Mouse (Mus musculus): ENCODE data around the gene Hddc3. TPM values are rescaled to one million over a fixed set of nuclear protein-coding genes. Genes with fewer than 3 reads are reported as not detected.

Hddc3 gene
- total and polyA plus RNA-seq, 3 experiments, result 47.1 to 58.1 TPM; not detected in 1

- Histone ChIP-seq H3K36me3 (ENCODE audit: control insufficient read depth in 1 of 2, insufficient read depth in 2 of 2, low read length in 2 of 2) (peaks cover 7 to 14% of the 10 kb centered on the region in 2 experiments), H3K27me3 (ENCODE audit: control insufficient read depth in 1 of 2, insufficient read depth in 2 of 2, low read length in 2 of 2) (no peaks in the 10 kb centered on the region), H3K4me1 (ENCODE audit: control insufficient read depth in 1 of 2, insufficient read depth in 2 of 2, low read length in 2 of 2) (peaks cover 3 to 7% of the 10 kb centered on the region in 2 experiments; a peak in 3 of 4 replicates), H3K27ac (ENCODE audit: control insufficient read depth, low read depth, low read length) (peak overlapping the region; percentile 69), H3K4me3 (ENCODE audit: control insufficient read depth in 1 of 2, insufficient read depth in 1 of 2, low read depth in 2 of 2, low read length in 2 of 2) (peak overlapping the region; percentile 65 to 74), H3K9ac (ENCODE audit: control insufficient read depth, low read depth, low read length, poor library complexity, severe bottlenecking) (peak overlapping the region; percentile 93), H3K9me3 (replicated peaks; ENCODE audit: insufficient read depth, low read length) (no peaks in the 10 kb centered on the region), H3K79me2 (ENCODE audit: control insufficient read depth, insufficient read depth, low read length, poor library complexity) (peaks cover 46% of the 10 kb centered on the region)
- TF ChIP-seq MXI1 (IDR thresholded peaks at IDR 0.05; ENCODE audit: low read depth, low read length), result 0 out of 2 replicates have a peak, but pooled peaks have one; percentile 10
- no peak for TF ChIP-seq MYC (IDR thresholded peaks at IDR 0.05; ENCODE audit: low read depth, low read length)
- TF ChIP-seq E2F4 (IDR thresholded peaks at IDR 0.05; ENCODE audit: borderline replicate concordance, low read depth, low read length), result no peak
- peak; percentile 27; the same call in 1 of the 2 replicates for TF ChIP-seq CHD1 (IDR thresholded peaks at IDR 0.05; ENCODE audit: low read depth, low read length)
- peak; percentile 76 for DNase-seq (ENCODE audit: low read depth, low spot score)
Observed at GRCm38 (mm10) chr7:80294764-80295648, 47.9 kb upstream of the Hddc3 start.

GRCm38 (mm10) chr7:80296462-80296861, 46.4 kb upstream of the Hddc3 start:
- H3K27me3 ChIP-seq (ENCODE audit: control insufficient read depth in 1 of 2, insufficient read depth in 2 of 2, low read length in 2 of 2), result no peaks in the 10 kb centered on the region
- peaks cover 52% of the 10 kb centered on the region for H3K79me2 ChIP-seq (ENCODE audit: control insufficient read depth, insufficient read depth, low read length, poor library complexity)
- TF ChIP-seq NRF1 (IDR thresholded peaks at IDR 0.05; ENCODE audit: insufficient read depth, low read depth, low read length, poor library complexity, severe bottlenecking) (no peak), ETS1 (IDR thresholded peaks at IDR 0.05; ENCODE audit: low read depth, low read length) (no peak), MAZ (IDR thresholded peaks at IDR 0.05; ENCODE audit: low read depth, low read length) (no peak), RCOR1 (IDR thresholded peaks at IDR 0.05; ENCODE audit: low read depth, low read length) (no peak), MYB (IDR thresholded peaks at IDR 0.05; ENCODE audit: low read depth, low read length) (no peak), POLR2AphosphoS2 (IDR thresholded peaks at IDR 0.05; ENCODE audit: low read length) (no peak), SMC3 (IDR thresholded peaks at IDR 0.05; ENCODE audit: low read depth, low read length) (no peak), EP300 (IDR thresholded peaks at IDR 0.05; ENCODE audit: low read depth in 1 of 2, low read length in 2 of 2) (no peak), JUND (IDR thresholded peaks at IDR 0.05; ENCODE audit: low read depth, low read length) (no peak), BHLHE40 (IDR thresholded peaks at IDR 0.05; ENCODE audit: borderline replicate concordance, low read depth, low read length) (no peak), POLR2AphosphoS5 (IDR thresholded peaks at IDR 0.05; ENCODE audit: borderline replicate concordance, low read depth, low read length) (no peak), RAD21 (IDR thresholded peaks at IDR 0.05; ENCODE audit: low read depth, low read length) (no peak), ZKSCAN1 (IDR thresholded peaks at IDR 0.05; ENCODE audit: low read depth, low read length) (no peak), POLR2A (IDR thresholded peaks at IDR 0.05; ENCODE audit: control insufficient read depth in 1 of 2, insufficient read depth in 1 of 2, low read depth in 1 of 2, low read length in 2 of 2, poor library complexity in 1 of 2) (no peak), TAL1 (IDR thresholded peaks at IDR 0.05; ENCODE audit: low read length) (no peak), MEF2A (IDR thresholded peaks at IDR 0.05; ENCODE audit: extremely low read depth, insufficient replicate concordance, low read depth, low read length, poor library complexity, severe bottlenecking) (no peak), MYC (IDR thresholded peaks at IDR 0.05; ENCODE audit: low read depth, low read length) (no peak), ELF1 (IDR thresholded peaks at IDR 0.05; ENCODE audit: low read depth, low read length) (no peak), CHD1 (IDR thresholded peaks at IDR 0.05; ENCODE audit: low read depth, low read length) (no peak), TBP (IDR thresholded peaks at IDR 0.05; ENCODE audit: low read depth, low read length) (no peak)
- H3K9me3 ChIP-seq (replicated peaks; ENCODE audit: insufficient read depth, low read length), result no peaks in the 10 kb centered on the region
- H3K27ac ChIP-seq (ENCODE audit: control insufficient read depth, low read depth, low read length), result no peak overlapping the region
- H3K4me3 ChIP-seq (ENCODE audit: control insufficient read depth in 1 of 2, insufficient read depth in 1 of 2, low read depth in 2 of 2, low read length in 2 of 2), result peak overlapping the region in 1 of 2 experiments; percentile 14; a peak in 1 of 4 replicates
- DNase-seq (ENCODE audit: low read depth, low spot score), result no peak
- H3K9ac ChIP-seq (ENCODE audit: control insufficient read depth, low read depth, low read length, poor library complexity, severe bottlenecking), result peak overlapping the region; percentile 12; the same call in 1 of the 2 replicates
- H3K36me3 ChIP-seq (ENCODE audit: control insufficient read depth in 1 of 2, insufficient read depth in 2 of 2, low read length in 2 of 2), result peaks cover 14 to 17% of the 10 kb centered on the region in 2 experiments
- peaks cover 3 to 7% of the 10 kb centered on the region in 2 experiments; a peak in 3 of 4 replicates for H3K4me1 ChIP-seq (ENCODE audit: control insufficient read depth in 1 of 2, insufficient read depth in 2 of 2, low read length in 2 of 2)
